Comparison of ENCODE assay signal across 8 mouse cellular contexts in genomic region chr3:27656764-27657390, GRCm38 (mm10). TPM values are rescaled to one million over a fixed set of nuclear protein-coding genes. Genes with fewer than 3 reads are reported as not detected.
DNase-seq lines count a peak whose midpoint lies in the region; ATAC-seq and TF ChIP-seq lines count a peak whose summit lies in the region.

No protein-coding gene starts in this region.

- DNase-seq in lung, adult 18-20 months: peak; percentile 61 to 65
- no peak for DNase-seq in lung, adult 2 months
- peak; percentile 72 for DNase-seq in adrenal gland, postnatal 14 days
- peak; percentile 65 for DNase-seq in lung, postnatal 25 days (ENCODE audit: low spot score)
- no peak for DNase-seq in cerebellum, postnatal 25 days
- no peak for DNase-seq in right cerebral cortex, postnatal 4 days
- DNase-seq in forebrain, embryonic 11.5 days (ENCODE audit: low spot score): no peak

- H3K36me3 ChIP-seq in heart, embryonic 11.5 days (ENCODE audit: control insufficient read depth, insufficient read depth, low read length): no peaks in the 10 kb centered on the region
- H3K36me3 ChIP-seq in forebrain, embryonic 11.5 days (ENCODE audit: control insufficient read depth, insufficient read depth, low read length): no peaks in the 10 kb centered on the region

- peak overlapping the region; percentile 22 for H3K4me2 ChIP-seq in heart, embryonic 11.5 days
- H3K4me2 ChIP-seq in forebrain, embryonic 11.5 days (ENCODE audit: low read depth, low read length, severe bottlenecking): no peak overlapping the region

- no peaks in the 10 kb centered on the region for H3K9me3 ChIP-seq in heart, embryonic 11.5 days (replicated peaks; ENCODE audit: control insufficient read depth, low read length)
- no peaks in the 10 kb centered on the region for H3K9me3 ChIP-seq in forebrain, embryonic 11.5 days (ENCODE audit: control insufficient read depth, low read length)

- H3K4me3 ChIP-seq in lung, adult 2 months (replicated peaks; ENCODE audit: extremely low read depth, low read depth, low read length): no peak overlapping the region
- H3K4me3 ChIP-seq in heart, embryonic 11.5 days (ENCODE audit: low read depth, low read length): no peak overlapping the region
- no peak overlapping the region for H3K4me3 ChIP-seq in forebrain, embryonic 11.5 days (ENCODE audit: low read depth, low read length)

- H3K9ac ChIP-seq in heart, embryonic 11.5 days (ENCODE audit: low read depth, low read length): no peak overlapping the region
- H3K9ac ChIP-seq in forebrain, embryonic 11.5 days (ENCODE audit: low read length): no peak overlapping the region

- peak overlapping the region; percentile 2 for H3K27ac ChIP-seq in heart, embryonic 11.5 days (ENCODE audit: low read depth, low read length)
- no peak overlapping the region for H3K27ac ChIP-seq in forebrain, embryonic 11.5 days (ENCODE audit: low read depth, low read length)

- no peak for TF ChIP-seq POLR2A in lung, adult 2 months (IDR thresholded peaks at IDR 0.05; ENCODE audit: borderline replicate concordance, extremely low read depth, low read depth, low read length)

- H3K4me1 ChIP-seq in lung, adult 2 months (ENCODE audit: control insufficient read depth, insufficient read depth, low read length): peaks cover 23% of the 10 kb centered on the region
- H3K4me1 ChIP-seq in heart, embryonic 11.5 days (ENCODE audit: control insufficient read depth, insufficient read depth, low read length): peaks cover 64% of the 10 kb centered on the region
- no peaks in the 10 kb centered on the region for H3K4me1 ChIP-seq in forebrain, embryonic 11.5 days (replicated peaks; ENCODE audit: control insufficient read depth, insufficient read depth, low read length)

- no peak for ATAC-seq in heart, embryonic 11.5 days (replicated peaks; ENCODE audit: insufficient number of reproducible peaks, low FRiP score, low TSS enrichment)
- no peak for ATAC-seq in forebrain, embryonic 11.5 days (replicated peaks; ENCODE audit: low FRiP score)

- WGBS in lung, adult 2 months: 34% methylated on average over 7 of the region's 7 CpGs
- 35% methylated on average over 7 of the region's 7 CpGs for WGBS in heart, embryonic 11.5 days (ENCODE audit: insufficient replicate concordance)
- WGBS in forebrain, embryonic 11.5 days: 55% methylated on average over 7 of the region's 7 CpGs

- no peak for TF ChIP-seq CTCF in lung, adult 2 months (IDR thresholded peaks at IDR 0.05; ENCODE audit: insufficient read depth, low read length)

- H3K27me3 ChIP-seq in heart, embryonic 11.5 days (ENCODE audit: control insufficient read depth, insufficient read depth, low read length): no peaks in the 10 kb centered on the region
- H3K27me3 ChIP-seq in forebrain, embryonic 11.5 days (ENCODE audit: control insufficient read depth, insufficient read depth, low read length): no peaks in the 10 kb centered on the region

RNA-seq across cellular contexts. Expression of gene Fndc3b, which starts 54.2 kb away (rescaled TPM):
- polyA plus RNA-seq in lung, adult 2 months (2012; rRNA removed): 17.6 and 23.8 TPM in 2 replicates
- total RNA-seq in adrenal gland, postnatal 14 days (2021): 105 and 107 TPM in 2 replicates
- 27.5 and 28.6 TPM in 2 replicates for polyA plus RNA-seq in heart, embryonic 11.5 days (2014; fragmentation: Nextera tagmentation; extraction: Ambion mirVana)
- 11.3 and 11.9 TPM in 2 replicates for polyA plus RNA-seq in forebrain, embryonic 11.5 days (2014; fragmentation: Nextera tagmentation; extraction: Ambion mirVana)

Comparison
In these comparisons a context has a peak if more than half of its experiments do, and no peak if none do; other contexts are left out.
1. DNase-seq: peak in lung, adult 18-20 months (2 of 2), adrenal gland, postnatal 14 days (single experiment) and lung, postnatal 25 days (single experiment); none in lung, adult 2 months (single experiment), cerebellum, postnatal 25 days (0 of 2), right cerebral cortex, postnatal 4 days (single experiment) and forebrain, embryonic 11.5 days (single experiment).